Mouse (Mus musculus) heart, adult 2 months (tissue): Measurements from ENCODE around the gene Pdhx.

Experiments used
- CTCF ChIP-seq: fragments of 200-600 bp; IDR thresholded peaks from 2 replicates; pipeline ENCODE4 v1.8.1; 2022; ENCODE audit warnings: antibody characterized with exemption, mild to moderate bottlenecking, moderate library complexity
- EP300 ChIP-seq: fragments of 200-500 bp; IDR thresholded peaks from 2 replicates; pipeline ENCODE4 v1.6.1; 2011; ENCODE audit warnings: low read depth, low read length, control low read depth; ENCODE audit not compliant: insufficient read depth

- TF ChIP-seq CTCF, result no peak
- no peak for TF ChIP-seq EP300
Measured at GRCm38 (mm10) chr2:102982822-102983221, 90.5 kb downstream of the Pdhx start.
